Mouse (Mus musculus): ENCODE measurements around the gene Olfr509. TPM values are rescaled to one million over a fixed set of nuclear protein-coding genes. Genes with fewer than 3 reads are reported as not detected.

The Olfr509 gene
- not detected in 2 replicates for total RNA-seq (2023)

GRCm38 (mm10) chr7:108651806-108652205 lies at the start of gene Olfr509:
Gene Olfr509 (minus strand): TSS chr7:108651906.

GRCm38 (mm10) chr7:108666118-108666517 lies 14.4 kb upstream of the Olfr509 start, which contains the start of gene Olfr510:
Gene Olfr510 (plus strand): TSS chr7:108666418.

GRCm38 (mm10) chr7:108629694-108630093 lies 22.0 kb downstream of the Olfr509 start, which contains the start of gene Olfr508:
Gene Olfr508 (plus strand): TSS chr7:108629994.

GRCm38 (mm10) chr7:108621514-108621913 lies 30.2 kb downstream of the Olfr509 start, which contains the start of gene Olfr507:
Gene Olfr507 (plus strand): TSS chr7:108621814.

GRCm38 (mm10) chr7:108610487-108610886 lies 41.2 kb downstream of the Olfr509 start, which contains the start of gene Olfr506:
Gene Olfr506 (plus strand): TSS chr7:108610787.

Other genes starting within 250 kb of the Olfr509 start
- not detected in 2 replicates for gene Olfr497, start 231.5 kb downstream of the Olfr509 start, total RNA-seq (2023)
- not detected in 2 replicates for gene Olfr498, start 186.6 kb downstream of the Olfr509 start, total RNA-seq (2023)
- not detected in 2 replicates for gene Olfr502, start 126.8 kb downstream of the Olfr509 start, total RNA-seq (2023)
- gene Olfr503, start 107.4 kb downstream of the Olfr509 start, total RNA-seq (2023), result not detected in 2 replicates
- not detected in 2 replicates for gene Olfr504, start 86.1 kb downstream of the Olfr509 start, total RNA-seq (2023)
- gene Olfr506, start 41.1 kb downstream of the Olfr509 start, total RNA-seq (2023), result not detected in 2 replicates
- not detected in 2 replicates for gene Olfr507, start 30.1 kb downstream of the Olfr509 start, total RNA-seq (2023)
- gene Olfr508, start 21.9 kb downstream of the Olfr509 start, total RNA-seq (2023), result not detected in 2 replicates
- not detected in 2 replicates for gene Olfr510, start 14.5 kb upstream of the Olfr509 start, total RNA-seq (2023)
- not detected in 2 replicates for gene Olfr512, start 61.4 kb upstream of the Olfr509 start, total RNA-seq (2023)
- not detected in 2 replicates for gene Olfr513, start 99.1 kb upstream of the Olfr509 start, total RNA-seq (2023)
- gene Olfr514, start 174.1 kb upstream of the Olfr509 start, total RNA-seq (2023), result not detected in 2 replicates
- not detected in 2 replicates for gene Olfr516, start 198.6 kb upstream of the Olfr509 start, total RNA-seq (2023)
- not detected in 2 replicates for gene Olfr517, start 220.5 kb upstream of the Olfr509 start, total RNA-seq (2023)
- gene Olfr518, start 233.1 kb upstream of the Olfr509 start, total RNA-seq (2023), result not detected in 2 replicates
- not detected in 2 replicates for gene Olfr519, start 242.5 kb upstream of the Olfr509 start, total RNA-seq (2023)

Measured in neutrophil, adult 65 days (primary cell).